Mouse (Mus musculus) gastrocnemius, postnatal 25 days (tissue): ENCODE measurements at regions not wholly inside any gene's neighbourhood (a gene's known extent, or its start where the extent isn't known, plus 50 kb on each side); places are given as distances from the start of the nearest gene placed in this dataset.
"Not testable (repeated sequence)": the region's sequence is repeated elsewhere in the genome, so short reads cannot be mapped to it uniquely, and the experiment has no call there.

Experiments used
- DNase-seq: peaks from one replicate; pipeline ENCODE4 v3.0.0; 2022

DNA sequence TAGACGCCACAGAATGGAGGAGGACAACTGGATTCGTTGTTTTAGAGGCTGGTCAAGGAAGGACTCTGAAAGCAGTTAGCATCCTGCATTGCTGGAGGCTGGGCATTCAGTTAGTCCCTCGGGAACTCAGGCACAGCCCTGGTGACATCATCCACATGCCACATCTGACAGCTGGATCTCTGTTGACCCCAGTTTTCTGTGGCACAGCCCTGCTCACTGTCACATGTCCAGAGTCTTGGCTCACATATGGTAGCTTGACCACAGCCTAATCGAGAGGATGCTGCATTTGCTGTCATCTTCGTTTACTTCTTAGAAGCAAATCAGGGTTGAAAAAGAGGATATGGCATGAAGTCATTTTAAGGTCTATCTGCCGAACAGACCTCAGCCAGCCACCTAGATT, 265.1 kb downstream of the Setd4 start:
- no peak for DNase-seq

DNA sequence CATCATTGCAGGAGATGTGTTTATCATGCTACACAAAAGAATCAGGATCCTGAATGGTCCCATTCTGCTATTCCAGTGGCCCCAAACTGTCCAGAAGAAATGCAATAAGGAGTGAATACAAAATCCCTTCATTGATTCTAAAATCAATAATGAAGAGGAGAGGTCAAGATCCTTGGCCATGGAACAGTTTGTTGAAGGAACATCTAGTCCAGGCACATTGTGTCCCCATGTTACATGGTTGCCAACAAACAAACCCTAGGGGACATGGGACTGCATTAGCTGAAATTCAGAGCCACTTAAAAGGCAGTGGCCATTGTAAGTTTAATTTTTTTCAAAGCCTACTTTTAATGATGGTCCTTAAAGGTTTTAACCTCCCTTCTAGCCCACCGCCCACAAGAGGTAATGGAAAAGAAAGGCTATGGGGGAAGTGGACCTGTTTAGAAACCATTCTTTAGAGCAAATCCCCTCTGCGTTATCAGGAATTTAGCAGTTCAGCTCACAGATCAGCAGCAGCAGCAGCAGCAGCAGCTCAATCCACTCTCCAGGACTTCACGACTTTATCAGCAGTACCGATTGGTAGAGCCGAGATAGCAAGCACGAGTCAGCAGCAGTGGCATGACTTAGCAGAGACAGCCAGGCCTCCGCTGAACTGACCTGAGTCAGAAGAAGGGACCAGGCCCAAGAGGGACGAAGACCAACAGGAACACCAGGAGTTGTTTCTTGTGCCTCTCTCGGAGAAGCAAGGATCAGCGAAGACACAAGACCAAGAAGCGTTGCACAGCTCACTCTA, 268.3 kb downstream of the Setd4 start:
- no peak for DNase-seq

DNA sequence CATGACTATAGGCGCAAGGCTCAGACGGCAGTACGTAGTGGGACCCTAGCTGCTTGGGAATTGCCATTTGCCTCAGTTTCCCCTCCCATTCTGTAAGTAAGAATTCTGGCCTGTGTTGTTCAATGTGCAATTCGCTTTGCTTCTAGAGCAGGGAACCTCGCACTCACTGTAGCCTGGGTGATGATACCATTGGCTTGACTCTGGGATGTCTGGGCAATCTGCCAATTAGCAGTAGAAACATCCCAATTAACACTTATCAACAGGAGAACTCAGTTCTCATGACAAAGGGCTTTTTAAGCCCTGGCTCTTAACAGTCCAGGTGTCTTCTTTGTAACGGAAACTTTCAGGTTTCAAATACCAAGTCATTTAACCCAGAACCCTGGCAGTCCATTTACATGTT, 270.2 kb downstream of the Setd4 start:
- no peak for DNase-seq

DNA sequence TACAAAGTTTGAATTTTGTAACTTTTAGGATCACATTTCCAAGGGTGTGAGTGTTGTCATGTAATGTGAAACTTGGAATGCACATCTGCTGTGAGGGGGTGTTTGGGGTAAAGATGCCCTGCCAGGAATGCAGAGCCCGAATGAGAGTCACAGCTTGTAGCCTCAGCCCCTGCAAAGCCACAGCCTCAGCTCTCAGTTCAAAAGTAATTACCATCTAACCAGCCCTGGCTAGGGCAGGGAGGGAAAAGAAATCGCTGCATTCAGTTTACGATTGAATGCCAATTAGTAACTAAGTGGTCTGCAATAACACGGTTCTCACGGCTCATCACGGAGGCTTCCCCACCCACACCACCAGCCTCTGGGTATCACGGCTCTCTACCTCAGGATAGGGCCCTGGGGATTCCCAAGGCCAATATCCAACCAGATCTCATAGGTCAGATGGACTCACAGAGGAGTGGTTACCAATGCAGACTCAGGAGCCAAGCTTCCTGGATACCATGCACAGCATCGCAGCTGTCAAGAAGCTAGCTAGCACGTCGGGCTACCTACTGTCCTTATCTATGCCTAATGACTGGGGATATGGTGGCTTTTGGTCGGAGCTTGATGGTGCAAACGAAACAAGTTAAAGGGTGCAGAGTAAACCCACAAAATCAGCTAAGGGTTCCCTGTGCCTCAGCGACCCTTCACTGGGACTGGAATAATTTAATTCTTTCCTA, 275.0 kb downstream of the Setd4 start:
- no peak for DNase-seq

DNA sequence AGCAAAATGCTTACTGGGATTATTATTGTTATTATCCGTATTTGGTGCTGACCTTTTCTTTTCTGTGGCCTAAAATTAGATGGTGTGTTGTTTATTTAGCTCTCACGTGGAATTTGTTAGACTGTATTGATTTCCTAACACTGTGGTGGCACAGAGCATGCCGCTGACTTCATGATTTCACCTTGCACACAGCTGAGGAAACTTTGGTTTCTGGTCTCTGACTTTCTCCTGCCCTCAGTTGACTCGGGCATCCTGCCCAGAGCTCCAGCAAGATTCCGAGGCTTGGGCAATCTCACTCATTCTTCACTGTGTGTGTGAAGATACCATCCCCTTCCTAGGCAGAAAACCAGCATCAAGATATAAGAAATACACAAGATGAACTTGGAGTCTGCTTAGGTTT, 279.0 kb downstream of the Setd4 start:
- no peak for DNase-seq

DNA sequence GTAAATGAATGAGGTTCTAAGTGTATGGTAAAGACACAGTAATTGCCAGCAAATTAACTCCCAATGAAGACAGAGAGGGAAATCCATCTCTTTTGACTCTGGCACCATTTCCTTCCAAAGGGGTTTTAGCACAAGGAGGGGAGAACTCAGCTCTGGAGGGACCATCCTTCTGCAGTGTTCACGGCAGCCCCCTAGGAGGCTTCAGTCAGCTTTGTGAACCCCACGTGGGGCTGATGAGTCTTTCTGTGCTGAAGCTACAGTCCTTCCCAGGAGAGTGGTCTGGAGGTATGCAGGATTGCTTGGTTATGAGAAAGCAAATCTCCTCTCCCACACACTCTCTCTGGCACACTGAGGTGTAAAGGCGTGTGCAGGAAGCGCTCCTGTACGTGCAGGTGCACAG, 280.7 kb downstream of the Setd4 start:
- no peak for DNase-seq

DNA sequence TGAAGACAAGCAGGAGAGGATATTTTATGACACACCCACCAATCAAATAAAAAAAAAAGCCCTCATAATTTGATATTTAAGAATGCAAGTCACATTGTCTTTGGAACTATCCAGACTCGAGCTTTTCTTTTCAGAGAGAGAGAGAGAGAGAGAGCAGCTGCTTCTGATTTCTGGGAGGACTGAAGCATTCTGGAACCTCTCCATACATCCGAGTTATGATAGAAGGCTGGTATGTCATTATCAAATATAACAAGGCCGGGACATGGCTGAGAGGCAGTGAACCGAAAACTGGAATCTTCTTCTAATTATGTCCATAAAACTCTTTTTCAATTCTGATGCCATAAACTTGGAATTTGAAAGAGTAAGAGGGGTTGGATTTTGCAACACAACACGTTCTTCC, 284.3 kb downstream of the Setd4 start:
- no peak for DNase-seq

DNA sequence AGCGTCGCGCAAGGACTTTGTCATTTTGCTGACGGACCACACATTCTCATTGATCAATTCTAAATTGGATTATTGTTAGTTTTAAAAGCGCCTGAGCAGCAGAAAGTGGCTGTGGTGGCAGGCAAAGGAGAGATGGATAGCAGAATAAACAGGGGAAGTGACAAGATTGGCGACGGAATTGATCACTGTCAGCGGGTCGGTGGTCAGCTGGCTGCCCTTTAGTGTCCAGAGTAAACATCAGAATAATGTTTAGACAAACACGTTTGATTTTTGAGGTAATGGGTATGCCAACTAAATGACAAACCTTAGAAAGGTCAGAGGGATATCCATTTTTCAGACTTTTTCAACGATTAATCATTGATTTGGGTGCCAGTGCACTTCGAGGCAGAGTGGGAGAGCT, 292.2 kb downstream of the Setd4 start:
- no peak for DNase-seq

DNA sequence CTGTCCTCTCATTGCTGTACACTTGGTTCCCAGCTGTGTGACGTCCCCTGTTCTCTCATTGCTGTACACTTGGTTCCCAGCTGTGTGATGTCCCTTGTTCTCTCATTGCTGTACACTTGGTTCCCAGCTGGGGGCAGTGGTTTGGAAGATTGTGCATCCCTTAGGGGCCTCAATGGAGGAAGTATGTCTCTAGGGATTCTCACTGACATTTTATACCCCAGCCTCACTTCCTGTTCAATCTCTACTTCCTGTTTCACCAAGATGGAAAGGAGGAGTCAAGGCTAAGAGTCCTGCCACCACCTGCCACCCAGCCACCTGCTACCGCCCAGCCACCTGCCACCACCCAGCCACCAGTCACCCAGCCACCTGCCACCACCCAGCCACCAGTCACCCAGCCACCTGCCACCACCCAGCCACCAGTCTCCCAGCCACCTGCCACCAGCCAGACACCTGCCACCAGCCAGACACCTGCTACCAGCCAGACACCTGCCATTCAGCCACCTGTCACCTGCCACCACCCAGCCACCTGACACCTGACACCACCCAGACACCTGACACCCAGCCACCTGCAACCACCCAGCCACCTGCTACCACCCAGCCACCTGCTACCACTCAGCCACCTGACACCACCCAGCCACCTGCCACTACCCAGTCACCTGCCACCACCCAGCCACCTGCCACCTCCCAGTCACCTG, 295.1 kb downstream of the Setd4 start:
- no peak for DNase-seq

DNA sequence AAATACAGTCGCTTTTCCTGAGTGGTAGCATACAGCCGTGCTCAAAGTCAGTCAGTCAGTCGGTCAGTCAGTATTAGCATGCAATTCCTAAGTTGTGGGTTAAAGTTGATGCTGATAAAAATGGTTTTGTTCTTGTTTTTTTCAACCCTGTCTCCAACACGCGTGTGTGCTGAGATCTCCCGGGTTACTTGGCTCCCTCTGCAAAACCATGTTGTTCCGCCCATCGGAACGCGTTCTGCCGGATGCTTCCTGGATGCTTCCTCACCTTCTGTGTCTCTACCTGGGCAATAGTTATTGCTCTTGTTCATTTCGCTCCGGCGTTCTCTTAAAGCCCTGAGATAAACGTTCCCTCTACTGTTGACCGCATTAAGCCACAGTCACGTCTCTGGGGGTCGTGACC, 296.9 kb downstream of the Setd4 start:
- no peak for DNase-seq

DNA sequence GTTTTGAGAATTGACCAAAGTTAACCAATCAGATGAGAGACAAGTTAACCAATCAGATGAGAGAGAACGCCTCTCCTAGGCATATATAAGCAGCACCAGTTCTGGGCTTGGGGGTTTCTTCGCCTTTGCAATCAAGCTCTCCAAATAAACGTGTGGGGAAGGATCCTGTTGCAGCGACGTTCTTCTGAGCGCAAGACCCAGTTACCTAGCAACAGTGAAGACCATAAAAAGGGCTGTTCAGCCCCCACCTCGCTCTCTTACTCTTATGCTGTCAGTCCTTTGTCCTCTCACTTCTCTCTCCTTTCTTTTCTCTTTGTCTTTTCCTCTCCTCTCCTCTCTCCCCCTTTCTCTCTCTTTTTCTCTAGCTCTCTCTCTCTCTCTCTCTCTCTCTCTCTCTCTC, 297.7 kb downstream of the Setd4 start:
- DNase-seq, result not testable (repeated sequence)

DNA sequence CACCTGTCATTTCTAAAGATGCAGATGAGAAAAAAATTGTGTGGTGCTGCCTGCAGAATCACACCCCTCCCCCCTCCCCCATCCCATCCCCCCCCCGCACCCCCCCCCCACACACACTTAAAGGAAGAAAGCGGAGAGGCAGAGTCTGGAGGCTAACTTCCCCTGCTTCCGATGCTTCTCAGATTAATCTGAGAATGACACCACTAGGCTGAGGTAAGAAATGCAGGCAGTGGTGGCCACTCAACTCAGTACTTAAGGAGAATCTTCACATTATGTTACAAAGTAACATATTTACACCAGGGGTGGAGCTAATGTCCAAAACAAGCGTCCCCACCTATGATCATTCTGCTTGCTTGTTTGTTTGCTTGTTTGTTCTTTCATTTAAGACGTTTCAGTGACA, 309.4 kb downstream of the Setd4 start:
- no peak for DNase-seq

DNA sequence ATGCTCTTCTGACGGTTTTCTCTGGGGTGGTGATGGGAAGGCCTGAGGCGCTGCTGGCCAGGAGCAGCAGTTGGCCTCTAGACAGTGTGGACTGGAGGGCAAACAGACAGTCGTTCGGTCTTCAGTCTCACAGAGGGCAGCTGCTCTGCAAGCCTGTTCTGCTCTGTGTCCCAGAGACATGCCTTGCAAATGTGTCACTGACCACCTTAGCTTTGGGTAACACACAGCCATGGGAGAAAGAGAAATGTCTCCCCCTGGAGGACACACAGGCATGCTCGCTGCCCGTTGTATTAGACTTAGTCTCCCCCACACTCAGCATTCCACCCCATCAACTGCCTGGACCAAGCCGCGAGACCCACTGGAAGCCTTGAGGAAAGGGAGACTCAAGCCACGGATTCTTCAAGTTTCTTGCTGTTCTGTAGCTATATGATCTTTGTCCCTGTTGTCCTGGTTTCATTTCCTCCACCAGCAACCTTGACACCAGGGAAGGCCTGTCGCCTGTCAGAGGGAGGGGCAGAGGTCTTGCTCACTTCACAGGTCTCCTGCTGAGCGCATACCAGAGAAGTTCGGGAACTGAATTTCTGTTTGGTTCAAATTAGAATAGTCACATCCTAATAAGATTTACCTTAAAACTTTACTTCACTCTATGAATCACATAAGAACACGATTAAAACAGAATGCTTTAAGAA, 310.8 kb downstream of the Setd4 start:
- DNase-seq, result peak; percentile 49

DNA sequence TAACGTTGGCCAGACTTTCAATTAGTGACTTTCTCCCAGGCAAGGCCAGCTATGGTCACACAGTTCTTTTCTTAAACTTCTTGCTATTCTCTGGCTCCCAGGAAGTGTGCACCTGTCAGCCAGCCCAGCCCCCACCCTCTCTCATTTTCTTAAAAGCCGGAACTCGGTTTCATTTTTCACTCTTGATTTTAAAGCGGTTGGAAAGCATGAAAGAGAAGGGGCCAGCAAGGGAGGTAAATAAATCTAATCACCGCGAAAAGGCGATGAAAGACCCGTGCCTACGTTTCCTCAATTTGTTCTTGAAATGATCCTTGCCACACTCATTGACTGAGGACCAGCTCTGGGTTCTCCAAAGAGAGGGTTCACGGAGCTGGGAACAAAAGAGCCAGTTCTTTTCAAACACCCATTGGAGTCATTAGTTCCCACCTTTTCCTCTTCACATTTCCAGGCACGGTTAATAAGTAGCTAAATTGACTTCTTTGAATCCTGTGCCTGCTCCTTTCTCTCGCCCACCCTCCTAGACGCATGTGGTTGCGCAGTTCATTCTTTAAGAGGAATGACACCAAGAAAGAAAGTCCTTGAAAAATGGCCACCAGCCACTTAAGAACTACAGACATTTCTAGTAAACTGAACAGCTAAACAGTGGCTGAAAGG, 311.6 kb downstream of the Setd4 start:
- no peak for DNase-seq

DNA sequence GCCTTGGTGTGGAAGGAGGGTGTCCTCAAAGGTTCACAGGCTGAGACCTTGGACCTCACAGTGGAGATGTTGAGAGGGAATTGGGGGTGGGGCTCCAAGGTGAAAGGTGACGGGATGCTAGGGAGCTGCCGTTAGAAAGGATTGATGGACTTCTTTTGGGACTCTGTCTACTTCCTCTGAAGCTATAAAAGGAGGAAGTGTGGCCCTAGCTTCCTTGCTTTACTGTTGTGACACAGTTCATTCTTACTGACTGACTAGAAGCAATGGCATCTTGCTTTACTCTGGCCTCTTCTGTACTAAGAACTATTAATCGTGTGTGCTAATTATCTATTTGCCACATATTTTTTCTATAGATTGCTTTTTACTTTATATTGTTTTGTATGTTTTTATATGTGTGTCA, 315.8 kb downstream of the Setd4 start:
- DNase-seq, result no peak

DNA sequence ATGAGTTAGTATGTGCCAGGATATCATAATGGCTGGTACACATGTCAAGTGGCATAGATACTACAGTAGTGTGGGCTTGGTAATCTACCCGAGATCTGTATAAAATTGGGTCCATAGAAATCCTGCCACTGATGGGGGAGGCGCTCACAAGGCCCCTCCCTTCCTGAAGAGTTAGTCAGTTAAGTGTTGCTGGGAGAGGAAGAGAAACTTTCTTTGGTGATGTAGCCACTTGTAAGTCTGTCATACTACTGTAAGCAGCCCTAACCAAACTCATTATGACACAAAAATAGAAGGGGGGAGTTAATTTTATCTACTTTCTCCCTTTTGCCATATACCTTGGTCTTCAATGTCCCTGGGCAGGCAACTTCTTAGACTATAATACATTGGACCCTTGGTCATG, 316.3 kb downstream of the Setd4 start:
- no peak for DNase-seq

DNA sequence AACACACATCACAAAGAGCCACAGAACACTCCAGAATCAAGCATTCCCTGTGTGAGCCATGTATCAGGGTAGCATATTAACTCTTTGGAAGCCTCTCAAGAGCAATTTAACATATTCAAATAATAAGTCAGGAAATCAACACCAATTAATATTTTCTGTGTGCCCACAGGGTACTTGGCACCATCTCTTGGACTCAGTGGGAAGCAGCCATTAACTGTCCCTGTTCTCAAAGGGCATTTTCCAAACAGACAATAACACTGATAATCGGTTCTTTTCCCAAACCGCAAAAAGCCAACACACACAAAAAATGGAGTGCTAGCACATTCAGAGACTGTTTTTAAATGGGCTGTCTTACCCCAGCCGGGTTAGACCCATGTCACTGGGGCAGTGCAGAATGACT, 317.0 kb downstream of the Setd4 start:
- DNase-seq, result no peak

DNA sequence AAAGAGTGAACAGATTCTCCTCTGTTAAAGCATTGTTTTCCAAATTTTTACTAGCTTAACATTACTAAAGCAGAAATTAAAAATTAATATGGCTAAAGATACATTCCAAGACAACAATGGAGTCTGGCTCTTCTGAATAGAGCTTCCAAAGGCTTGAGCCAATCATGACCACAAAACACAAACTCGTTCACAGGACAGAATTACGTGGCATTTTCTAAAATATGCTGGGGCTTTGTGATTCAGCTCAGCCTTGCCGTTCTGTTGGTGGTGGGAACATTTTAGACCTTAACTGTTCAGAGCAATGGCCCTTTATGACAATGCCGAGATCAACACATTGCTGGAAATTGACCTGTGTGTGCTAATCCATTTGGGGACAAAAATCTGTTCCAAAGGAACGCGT, 318.7 kb downstream of the Setd4 start:
- DNase-seq, result no peak

DNA sequence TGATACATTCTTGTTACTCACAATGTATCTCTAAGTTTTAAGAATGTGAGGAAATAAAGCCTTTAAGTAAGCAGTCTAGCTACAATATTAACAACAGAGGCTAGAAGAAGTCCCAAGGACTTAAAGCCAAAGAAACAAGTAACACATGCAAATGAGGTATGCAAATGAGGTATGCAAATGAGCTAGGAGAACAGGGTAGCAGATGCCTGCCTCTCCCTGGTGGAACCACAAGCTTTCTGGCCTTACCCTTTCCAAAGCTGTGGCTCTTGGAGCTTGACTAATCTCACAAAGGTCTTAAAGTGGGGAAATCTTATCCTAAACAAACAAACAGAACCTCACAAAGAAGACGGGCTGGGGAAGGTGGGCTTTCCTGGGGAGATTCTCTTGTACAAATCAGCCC, 322.1 kb downstream of the Setd4 start:
- DNase-seq, result no peak

DNA sequence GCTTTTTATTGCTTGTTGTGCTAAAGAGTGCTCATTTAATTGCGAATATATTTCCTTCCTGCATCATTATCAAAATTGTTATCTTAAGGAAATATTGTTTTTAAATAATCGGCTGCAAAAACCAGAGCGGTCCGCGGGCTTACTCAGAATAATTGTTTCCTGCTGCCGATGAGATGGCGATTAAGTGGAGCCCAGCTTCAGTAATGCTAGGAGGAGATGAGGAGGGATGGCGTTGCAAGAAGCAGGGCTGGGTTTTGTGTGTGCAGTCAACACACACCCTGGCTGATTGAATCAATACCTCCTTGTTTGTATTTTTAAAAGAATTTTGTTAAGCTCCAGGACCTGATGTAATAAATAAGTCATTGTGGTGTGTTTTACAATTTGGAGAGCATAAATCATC, 331.2 kb downstream of the Setd4 start:
- no peak for DNase-seq

DNA sequence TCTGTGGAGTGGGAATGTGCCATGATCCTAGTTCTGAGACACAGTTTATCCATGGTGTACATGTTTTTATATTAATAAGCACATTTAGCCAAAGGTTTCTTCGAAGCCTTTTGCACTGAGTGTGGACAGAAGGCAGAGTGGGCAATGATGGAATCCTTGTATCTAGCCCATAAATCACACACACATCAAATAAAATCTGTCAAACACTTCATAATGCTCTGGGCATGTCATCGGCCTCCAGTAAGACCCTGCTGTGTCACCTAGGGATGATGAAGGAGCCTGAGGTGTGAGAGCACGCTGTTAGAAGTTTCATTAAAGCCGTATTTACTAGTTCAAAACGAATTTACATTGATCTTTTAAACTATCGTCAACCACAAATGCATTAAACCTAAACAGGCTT, 331.7 kb downstream of the Setd4 start:
- no peak for DNase-seq

DNA sequence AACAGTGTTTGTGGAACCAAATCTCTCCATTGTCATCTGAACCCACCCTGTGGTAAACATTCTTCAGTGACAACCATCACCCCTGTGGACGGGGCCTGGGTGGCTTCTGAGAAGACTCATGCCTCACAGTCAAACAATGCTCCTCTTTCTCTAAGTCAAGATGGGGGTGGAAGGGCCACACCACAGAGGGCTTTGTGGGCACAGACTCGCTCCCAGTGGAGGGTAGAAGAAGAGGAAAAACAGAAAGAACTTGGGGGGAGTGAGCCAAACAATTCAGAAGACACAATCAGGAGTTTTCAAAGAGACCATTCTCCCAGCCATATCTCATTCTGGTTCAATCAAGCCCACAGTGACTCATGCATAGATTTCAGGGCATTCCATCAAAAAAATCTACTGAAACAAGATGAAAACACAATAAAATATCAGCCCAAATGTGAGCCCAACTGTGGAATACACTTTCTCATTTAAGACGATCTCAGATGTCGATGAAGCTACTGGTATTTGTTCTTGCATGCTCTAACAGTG, 339.7 kb downstream of the Setd4 start:
- DNase-seq, result no peak
